Mouse (Mus musculus): ENCODE data around the gene Vamp8.
A peak's percentile ranks its signal among the peaks of the same experiment; 100 is the strongest.

DNA sequence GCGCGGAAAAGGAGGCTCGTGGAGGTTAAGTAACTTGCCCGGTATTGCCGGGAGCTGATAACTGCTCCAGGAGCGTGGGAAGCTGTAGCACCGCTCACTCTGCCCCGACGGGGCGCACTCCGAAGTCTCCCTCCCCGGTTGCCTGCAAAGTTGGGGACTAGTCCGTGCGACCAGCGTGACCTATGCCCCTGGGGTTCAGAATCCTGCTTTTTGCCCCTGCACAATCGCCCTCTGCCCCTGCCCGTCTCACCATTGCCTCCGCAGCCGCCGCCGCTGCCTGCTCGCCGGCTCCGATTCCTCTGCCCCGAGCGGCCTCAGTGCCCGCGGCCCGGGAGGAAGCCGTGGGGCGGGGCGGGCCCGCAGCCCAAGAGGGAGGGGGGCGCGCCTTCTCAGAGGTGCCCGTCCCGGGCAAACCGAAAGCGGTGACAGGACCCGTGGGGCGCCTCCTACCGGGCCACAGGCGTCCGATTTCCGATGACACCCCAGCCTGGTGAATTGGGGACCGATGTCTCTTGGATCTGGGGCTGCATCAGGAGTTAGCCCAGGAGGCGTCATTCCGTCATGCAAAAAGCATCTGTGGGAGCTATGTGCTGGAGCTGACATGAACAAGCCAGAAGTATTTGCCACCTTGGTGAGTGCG is 10.3 kb downstream of the Vamp8 start, which contains the start of gene Vamp5:
- TF ChIP-seq CTCF (IDR thresholded peaks at IDR 0.05; ENCODE audit: borderline replicate concordance, insufficient read depth, low read length), result no peak
- peak; percentile 53 for TF ChIP-seq POLR2A (IDR thresholded peaks at IDR 0.05; ENCODE audit: low read depth, low read length)
